Mouse (Mus musculus) spleen, postnatal 0 days (tissue): ENCODE measurements around the gene Gria2. TPM values are rescaled to one million over a fixed set of nuclear protein-coding genes. Genes with fewer than 3 reads are reported as not detected.

ENCODE experiments used
- polyA plus RNA-seq: library from polyadenylated mRNA; unstranded; fragments of >200 nt; fragmentation: Nextera tagmentation; extraction: Ambion mirVana; gene quantifications from 2 replicates; pipeline ENCODE4 v1.2.1, GENCODE M21; 2015

The Gria2 gene
- 0.78 and 1.4 TPM in 2 replicates for polyA plus RNA-seq

GRCm38 (mm10) chr3:80802596-80803081 lies at the start of gene Gria2:
TSS of gene Gria2 (minus strand) at chr3:80802835.

Other genes with a start within 250 kb of the Gria2 start
- gene Glrb, start 110.8 kb upstream of the Gria2 start, polyA plus RNA-seq = 0.13 and 0.47 TPM in 2 replicates
- gene Pdgfc, start 233.6 kb upstream of the Gria2 start, polyA plus RNA-seq = 1.7 and 2.0 TPM in 2 replicates